Mouse (Mus musculus) naive thymus-derived CD4-positive, alpha-beta T cell, adult 2 months (primary cell): Measurements from ENCODE around the gene Obsl1.
A peak's percentile ranks its signal among the peaks of the same experiment; 100 is the strongest.

Experiments used
- DNase-seq: peaks from one replicate; pipeline ENCODE4 v3.0.0-alpha.2; 2011; ENCODE audit warnings: low read depth

Obsl1 gene

DNA sequence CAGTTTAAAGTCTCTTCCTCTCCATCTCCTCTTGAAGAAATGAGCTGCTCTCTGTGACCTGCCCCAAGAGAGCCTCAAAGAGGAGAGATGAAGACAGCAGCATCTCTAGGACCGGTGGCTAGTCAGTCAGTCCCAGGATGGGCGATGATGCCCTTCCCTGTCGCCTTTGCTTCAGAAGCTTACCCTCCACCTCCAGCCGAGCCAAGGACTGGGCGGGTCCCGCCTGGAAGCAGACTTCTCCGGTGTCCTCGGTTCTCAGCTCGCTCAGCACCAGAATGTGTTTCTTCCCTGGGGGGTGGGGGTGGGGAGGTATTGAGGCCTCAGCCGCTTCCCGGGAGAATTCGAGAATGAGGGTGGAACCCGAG is 19.2 kb downstream of the Obsl1 start:
- no peak for DNase-seq

DNA sequence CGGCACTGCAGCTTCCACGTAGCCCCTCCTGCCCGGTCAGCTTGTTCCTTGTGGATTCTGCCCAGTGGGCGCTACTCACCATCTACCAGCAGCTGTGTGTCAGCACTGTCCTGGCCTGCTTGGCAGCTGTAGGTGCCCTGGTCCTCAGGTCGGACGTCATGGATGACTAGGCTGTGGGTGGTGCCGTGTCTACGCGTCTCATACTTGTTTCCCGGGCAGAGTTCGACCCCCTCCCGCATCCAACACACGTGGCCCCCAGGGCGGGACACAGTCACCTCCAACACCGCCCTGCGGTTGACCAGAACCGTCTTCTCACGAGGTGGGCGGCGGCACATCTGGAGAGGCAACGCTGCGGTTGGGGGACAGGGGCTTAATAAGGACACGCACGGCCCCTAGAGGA is 19.7 kb downstream of the Obsl1 start:
- DNase-seq: no peak

DNA sequence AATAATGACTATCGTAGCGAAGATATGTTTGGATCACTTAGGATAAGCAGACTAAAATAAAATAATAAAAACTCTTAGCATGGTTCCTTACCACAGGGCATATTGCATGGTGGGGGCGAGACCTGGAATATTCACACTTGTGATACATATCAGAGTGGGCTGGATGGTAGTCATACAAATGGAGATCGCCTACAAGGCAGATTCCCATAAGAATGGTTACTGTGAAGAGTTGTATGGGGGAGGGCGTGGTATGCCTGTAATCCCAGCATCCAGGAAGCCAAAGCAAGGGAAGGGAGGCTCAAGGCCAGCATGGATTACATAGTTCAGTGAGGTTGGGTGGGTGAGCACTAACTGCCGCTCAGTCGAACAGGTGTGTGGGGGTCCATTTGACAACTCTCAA is 25.5 kb downstream of the Obsl1 start:
- DNase-seq: no peak

DNA sequence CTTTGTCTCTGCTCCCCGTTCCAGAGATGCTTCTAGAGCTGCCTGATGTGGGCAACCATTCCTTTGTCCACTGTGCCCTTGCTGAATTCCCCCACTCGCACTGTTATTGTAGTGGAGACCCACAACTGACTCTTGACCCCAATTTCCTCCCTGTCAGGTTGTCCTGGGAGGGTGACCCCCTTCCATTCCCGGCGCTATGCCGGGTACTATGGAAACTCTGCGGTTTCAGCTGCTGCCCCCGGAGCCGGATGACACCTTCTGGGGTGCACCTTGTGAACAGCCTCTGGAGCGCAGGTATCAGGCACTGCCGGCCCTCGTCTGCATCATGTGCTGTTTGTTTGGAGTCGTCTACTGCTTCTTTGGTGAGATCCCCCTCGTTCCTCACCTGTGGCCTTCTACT is 26.2 kb downstream of the Obsl1 start:
- no peak for DNase-seq

DNA sequence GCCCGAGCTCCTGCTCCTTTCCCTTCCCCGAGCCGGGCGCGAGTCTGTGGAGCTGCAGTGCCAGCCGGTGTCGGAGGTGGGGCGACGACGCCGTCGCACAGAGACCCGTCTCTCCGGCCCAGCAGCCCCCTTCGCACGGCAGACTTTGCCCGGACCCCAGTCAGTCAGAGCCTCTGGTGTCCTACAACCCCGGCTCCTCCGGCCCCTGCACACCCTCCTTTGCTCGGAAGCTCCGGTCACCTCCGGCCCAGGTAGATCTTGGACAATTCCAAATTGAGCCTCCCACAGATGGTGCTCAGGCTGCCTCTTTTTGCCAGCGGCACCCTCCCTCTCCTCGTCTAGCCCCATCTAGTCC is 26.6 kb downstream of the Obsl1 start:
- no peak for DNase-seq

DNA sequence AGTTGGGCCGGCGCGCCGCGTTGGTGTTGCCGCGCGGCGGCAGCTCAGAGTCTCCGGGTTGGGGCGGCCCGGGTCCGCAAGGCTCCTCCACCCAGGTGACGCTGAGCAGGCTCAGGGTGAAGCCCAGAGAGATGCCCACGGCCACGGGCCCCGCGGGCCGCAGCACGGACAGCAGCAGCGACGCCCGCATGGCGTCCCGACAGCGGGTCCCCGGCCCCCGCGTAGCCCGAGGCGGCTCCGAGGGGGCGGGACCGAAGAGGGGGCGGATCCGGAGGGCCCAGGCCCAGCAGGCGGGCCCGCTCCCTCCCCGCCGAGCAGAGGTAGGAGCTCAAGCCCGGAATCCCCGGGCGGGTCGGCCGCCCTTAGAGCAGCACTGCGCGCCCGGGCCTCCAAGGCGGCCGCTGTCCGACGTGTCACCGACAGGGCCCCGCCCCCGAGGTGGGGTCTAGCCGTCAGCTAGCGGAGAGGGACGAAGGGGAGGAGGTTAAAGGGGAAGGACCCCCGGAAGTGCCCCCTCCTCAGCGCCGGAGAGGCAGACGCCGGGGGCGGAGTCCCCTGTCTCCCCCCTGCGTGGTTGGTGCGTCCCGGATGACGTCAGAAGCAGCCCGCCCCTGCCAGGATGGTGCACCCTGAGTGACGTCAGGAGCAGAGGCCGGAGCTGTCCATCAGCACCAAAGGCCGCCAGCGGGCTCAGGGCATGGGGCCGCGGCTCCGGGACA is 27.2 kb downstream of the Obsl1 start, which contains the start of the genes Chpf and Tmem198:
Gene Chpf, minus strand, starts transcription at position 392 of the 719 bp plus-strand sequence.
Gene Tmem198, plus strand, starts transcription at position 617 of the 719 bp plus-strand sequence.
- DNase-seq: peak; percentile 96

DNA sequence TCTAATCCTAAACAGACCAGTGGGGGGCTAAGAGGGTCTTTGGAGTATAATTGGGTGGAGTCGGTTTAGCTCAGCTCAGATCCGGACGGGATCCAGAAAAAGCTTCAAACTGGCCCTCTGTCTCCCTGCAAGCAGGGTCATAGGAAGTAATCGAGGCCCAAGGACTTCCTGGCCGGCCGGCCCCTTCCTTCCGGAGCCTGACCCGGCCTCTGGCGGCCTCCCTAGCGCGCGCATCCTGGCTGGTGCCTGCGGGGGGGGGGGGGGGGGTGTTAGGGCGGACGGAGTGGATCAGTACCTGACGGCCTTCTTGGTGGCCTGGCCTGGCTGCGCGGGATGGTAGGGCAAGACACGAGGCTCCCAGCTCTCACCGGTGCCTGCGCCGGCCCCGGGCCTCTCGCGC is 27.8 kb downstream of the Obsl1 start:
- DNase-seq: no peak

DNA sequence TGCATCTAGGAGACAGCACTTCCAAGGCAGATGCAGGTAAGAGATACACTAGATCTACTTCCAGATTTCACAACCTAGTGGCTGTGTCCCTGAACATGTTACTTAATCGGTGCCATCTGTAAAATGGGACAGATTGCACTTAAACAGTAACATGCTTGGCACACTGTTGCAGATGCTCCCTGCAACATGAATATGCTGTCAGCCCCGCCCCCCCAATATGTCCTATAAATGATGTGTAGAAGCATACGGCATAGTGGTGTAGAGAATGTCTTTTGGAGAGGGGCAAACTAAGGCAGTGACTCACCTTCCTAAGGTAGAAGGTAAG is 28.3 kb downstream of the Obsl1 start:
- DNase-seq: peak; percentile 57

DNA sequence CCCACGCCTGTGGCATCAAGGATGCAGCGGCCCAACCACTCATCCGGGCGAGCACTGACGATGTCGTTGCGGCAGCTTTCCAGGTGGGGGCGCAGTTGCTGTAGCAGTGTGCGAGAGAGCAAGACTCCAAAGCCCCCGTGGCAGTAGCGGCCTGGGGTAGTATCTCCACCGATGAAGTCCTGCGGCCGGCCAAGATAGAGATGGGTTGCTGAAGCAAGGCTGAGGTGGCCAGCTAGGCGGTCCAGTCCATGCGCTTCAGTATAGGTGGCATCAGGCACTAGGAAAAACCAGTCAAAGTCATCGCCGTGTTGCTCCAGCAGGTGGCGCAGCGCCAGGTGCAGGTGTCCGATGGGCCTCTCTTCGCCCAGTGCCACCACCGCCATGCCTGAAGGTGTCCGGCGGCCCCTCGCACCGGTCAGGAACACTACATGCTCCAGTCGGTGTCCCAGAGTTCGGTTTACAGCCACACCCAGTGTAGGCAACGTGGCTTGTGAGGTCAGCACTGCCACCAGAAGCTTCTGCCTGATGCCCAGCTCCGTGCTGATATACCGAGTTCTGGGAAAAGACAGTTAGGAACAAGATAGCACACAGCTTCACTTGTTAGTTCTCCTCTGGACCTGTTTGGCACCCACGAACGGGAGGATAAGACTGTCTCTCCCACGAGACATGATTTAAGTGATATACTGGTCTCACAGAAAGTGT is 28.8 kb downstream of the Obsl1 start:
- peak; percentile 88 for DNase-seq

DNA sequence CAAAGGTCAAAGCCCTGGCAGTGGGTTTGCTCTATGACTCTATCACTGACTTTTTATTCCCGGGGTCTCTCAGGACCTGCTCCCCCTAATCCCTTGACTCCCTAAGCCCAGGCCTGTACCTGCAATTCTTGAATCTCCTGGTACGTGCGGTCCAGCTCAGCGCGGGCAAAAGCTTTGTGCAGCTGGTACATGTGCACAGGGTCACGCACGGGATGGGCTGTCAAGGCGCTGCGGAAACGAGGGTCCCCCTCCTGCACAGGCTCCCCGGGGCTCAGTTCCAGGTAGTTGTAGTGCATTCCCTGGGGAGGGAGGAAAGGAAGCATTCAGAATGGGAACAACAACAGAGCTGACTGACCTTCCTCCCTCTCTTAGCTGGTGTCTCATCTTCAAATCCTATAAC is 29.8 kb downstream of the Obsl1 start:
- DNase-seq: no peak

DNA sequence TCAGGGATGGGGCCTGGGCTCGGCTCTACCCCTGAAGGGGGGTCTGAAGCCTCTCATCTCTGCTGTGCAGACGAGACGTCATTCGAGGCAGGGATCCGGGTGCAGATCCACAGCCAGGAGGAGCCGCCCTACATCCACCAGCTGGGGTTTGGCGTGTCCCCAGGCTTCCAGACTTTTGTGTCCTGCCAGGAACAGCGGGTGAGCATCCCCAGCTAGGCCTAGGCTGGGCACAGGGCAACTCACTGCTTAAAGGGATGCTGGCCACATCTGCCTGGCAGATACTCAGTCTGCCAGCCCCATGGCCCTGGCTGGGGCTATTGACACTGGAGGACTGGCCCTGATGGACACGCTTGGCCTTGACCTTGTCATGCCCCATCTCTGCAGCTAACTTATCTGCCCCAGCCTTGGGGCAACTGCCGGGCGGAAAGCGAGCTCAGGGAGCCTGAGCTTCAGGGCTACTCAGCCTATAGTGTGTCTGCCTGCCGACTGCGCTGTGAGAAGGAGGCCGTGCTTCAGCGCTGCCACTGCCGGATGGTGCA is 36.9 kb downstream of the Obsl1 start:
- no peak for DNase-seq

DNA sequence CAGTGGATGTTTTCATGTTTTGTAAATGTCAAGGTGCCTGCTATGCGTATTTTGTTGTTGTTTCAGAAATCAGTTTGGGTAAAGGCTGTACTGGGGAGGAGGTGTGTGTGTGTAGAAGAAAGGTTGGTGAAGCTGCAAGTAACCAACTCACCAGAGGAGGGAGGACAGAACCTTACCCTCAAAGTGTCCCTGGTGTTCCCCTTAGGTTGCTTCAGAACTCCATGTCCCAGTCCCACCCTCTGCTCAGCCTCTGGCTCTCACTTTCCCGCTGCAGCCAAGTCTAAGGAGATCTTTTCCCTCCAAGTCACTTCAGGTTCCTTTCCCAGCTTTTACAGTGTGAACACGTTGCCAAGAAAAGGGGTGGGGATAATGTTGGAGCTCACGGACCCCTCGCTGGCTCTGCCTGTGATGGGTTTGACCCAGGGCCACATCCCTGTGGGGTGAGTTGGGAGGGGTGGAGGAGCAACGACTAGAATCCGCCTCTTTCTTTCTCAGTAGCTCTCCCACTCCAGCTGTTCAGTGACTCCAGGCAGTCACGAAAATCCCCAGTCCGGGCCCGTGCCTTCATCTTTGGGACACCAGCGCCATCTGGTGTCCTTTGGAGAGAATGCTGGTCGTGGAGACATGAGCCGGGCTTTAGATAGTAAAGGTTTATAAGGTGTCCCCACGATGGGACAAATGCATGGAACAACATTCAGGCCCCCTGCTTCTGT is 38.9 kb downstream of the Obsl1 start:
- DNase-seq: peak; percentile 80

DNA sequence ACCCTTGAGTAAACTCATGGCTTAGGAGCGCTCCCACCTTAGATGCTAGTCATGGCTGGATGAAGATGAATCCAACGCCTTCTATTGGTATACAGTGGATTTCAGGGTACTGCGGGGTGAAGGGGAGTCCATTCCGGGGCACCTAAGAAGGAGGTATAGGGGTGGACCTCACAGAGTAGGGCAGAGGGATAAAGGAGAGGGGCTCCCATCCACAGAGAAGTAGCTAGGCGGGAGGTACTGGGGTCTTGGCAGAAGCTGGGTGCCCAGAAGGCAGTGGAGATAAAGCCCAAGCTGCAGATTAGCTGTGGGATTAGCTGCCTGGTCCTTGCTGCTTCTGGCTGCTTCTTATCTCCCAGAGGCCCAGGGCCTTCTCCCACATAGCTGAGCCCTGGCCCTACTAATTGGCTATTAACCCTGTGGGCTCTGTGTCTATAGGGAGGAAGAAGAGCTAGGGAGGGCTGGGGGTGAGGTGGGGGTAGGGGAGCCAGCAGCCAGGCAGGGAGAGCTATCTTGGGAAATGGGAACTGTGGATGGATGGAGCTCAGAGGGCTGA is 42.5 kb downstream of the Obsl1 start:
- no peak for DNase-seq

DNA sequence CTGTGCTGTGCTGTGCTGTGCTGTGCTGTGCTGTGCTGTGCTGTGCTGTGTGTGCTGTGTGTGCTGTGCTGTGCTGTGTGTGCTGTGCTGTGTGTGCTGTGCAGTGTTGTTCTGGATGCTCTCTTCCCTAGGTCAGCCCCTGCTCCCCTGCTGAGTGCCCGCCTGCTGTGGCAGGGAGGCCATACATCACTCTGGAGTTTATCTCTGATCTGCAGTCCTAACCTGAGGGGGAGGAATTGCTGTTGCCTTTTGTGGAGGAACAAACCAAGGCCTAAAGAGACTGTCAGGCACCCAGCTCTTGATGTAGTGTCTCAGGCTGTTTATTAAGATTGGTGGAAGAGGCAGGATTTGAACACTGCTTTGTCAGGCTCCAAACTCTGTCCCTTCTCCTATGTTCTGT is 43.6 kb downstream of the Obsl1 start:
- DNase-seq: no peak

DNA sequence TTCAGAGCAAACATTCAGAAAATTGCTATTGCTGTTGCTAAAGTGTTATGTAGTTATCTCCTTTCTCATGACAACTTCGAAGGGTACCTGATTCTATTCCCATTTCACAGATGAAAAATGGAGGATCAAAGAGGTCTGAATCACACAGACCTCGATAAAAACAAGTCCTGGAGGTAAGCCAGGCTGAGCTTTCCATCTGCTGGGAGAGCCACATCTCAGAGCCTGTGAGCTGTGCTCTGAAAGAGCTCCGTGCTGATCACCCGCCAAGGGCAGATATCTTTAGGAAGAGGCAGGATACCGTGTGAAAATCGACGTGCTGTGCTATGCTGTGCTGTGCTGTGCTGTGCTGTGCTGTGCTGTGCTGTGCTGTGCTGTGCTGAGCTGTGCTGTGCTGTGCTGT is 46.0 kb downstream of the Obsl1 start:
- DNase-seq: no peak

DNA sequence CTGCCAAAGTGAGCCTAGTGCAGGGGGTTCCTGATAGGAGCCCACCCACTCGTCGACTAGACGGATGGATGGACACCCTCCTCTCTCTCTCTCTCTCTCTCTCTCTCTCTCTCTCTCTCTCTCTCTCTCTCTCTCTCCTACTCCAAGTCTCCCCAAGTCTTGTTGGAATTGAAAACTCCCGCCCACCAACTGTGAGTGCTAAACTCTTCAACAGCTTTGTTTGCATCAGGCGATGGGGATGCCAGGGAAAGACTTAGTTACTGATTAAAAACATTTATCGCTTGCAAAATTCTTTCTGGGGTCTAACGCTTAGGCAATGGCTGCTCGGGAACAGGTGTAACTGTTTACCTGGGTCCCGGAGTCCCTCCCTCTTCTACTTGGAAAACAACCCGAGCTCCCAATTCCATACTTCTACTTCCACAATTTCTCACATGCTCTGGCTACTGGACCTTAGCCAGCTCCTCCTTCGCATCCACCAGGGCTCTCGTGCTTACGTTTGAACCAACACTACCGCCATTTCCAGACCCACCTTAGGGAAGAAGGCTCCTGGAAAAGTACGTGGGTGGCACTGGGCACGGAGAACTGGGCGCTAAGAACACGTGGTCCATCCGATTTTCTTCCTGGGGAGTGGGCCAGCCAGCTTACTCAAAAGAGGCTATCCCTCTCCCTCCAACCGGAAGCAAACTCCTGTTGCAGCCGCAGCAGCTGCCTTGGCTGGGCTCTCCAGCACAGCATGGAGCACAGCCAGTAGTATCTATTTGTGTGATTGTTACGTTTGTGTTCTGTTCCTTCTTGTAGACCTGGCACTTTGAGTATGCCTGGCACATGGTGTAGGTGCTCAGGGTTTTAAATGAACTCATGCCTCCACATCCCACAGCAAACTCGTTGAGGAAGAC is 47.2 kb downstream of the Obsl1 start:
- no peak for DNase-seq

DNA sequence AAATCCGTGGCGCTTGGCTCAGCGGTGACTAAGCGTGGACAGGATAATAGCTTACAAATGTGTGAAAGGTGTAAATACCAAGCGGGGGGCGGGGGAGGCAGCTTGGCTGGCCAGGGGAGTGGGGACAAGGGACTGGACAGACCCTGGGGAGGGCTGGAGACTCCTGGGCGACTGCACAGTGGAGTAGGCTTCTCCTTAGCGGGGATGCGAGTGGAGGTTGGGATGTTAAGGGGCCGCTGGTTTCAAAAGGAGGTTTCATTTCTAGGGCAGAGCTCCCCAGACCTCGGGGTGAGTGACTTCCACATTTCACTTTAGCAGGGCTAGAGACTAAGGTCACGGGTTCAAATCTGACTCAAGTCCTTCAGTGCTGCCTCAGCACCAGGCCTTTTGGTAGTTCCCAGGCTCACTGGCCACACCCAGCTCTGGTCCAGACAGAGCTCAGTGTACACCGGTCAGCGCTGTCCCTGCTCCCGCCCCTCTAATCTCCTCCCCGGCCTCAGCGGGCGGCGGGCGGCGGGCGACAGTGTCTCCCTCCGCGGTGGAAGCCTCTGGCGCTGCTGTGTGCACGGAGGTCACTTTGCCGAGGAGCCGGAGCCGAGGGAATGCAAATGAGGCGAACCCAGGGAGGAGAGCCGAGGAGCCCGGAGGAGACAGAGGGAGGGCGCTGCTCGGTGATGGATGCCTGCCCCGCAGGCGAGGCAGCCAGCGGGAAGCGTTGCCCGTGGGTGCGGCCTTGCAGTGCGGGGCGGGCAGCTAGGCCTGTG is 48.0 kb downstream of the Obsl1 start:
- no peak for DNase-seq

DNA sequence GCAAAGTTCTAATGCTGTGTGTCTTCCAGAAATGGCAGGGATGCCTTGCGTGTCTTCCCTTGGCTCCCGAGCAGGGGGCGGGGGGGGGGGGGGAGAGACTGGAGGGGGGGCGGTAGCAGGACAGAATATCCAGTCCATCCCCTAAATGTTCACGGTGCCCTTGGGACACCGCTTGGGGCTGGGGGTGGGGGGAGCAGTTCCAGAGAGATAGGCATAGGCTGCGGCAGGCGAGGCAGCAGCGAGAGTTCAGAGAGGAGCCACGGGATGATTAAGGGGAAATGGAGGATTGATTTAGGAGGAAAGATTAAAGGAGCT is 48.6 kb downstream of the Obsl1 start:
- no peak for DNase-seq

DNA sequence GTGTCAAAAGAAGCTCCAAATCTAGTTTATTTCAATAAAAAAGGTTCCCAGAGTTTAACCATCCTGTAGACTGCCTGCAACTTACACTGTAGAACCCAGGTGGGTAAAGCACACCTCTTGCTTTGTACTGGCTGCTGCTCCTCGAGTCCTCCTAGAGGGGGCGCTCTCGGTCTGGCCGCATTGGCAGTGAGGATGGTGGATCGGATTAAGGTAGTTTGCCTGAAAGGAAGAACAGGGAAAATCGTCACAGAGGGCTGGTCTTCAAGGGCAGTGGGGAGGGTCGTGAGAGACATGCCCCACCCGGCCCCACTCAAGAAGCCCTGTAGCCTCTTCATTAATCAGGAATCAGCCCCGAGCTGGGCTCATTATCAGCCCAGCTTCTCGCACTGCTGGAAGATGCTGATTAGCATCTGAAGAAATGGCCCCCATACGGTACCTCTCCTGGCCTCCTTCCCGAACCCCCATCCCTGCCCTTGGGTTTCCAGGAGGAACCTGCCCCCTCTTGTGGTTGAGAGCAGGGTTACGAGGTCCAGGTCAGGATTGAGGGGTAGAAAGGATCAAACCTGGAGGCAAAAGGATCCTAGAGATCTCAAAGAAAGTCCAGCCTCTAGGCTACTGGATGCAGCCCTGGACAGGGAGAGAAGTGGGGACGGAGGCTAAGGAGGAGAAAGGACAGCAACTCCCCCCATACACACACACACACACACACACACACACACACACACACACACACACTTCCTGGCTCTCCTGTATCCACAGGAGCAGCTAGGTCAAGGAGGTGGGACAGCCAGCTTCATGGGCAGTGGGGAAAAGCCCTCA is 49.3 kb downstream of the Obsl1 start:
- no peak for DNase-seq

DNA sequence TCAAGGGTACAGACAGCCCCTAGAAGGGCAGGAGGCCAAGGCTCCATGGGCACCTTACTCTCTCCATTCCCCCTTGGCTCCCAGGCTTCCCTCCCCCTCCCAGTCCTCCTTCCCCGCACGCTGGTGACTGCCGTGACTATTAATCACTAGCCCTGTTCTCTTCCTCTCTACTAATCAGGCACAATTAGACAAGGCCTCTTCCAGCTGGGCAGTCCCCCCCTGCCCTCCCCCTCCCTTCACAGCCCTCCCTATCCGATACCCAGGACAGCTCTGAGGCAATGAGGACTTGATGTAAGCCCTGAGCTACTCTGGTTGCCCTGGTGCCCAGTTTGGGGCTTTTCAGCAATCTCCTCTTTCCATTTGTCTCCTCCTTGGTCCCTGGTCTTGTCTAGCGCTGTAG is 50.3 kb downstream of the Obsl1 start:
- DNase-seq: no peak
